Mouse (Mus musculus): ENCODE measurements at regions not wholly inside any gene's neighbourhood (a gene's known extent, or its start where the extent isn't known, plus 50 kb on each side); places are given as distances from the start of the nearest gene placed in this dataset.

DNA sequence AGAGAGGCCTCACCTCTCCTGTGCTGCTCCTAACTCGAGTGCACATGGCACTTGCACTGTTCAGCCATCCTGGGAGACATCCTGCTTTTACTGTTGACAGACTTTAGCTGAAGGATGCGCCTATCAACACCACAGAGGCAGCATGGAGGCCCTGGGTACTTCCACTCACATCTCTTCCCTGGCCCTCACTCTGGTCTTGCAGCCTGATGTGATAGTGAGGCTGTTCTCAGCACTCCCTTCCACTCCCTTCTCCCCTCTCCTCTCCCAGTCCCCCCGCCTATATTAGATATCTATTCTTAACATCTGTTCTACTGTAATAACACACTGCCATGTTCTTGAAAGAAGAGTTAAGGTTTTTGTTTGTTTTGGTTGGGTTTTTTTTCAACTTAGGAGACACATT lies 50.2 kb upstream of the Bod1 start:
- H3K4me3 ChIP-seq (ENCODE audit: insufficient read depth, low read length) = no peak overlapping the region
- no peak overlapping the region for H3K27ac ChIP-seq (ENCODE audit: insufficient read depth, low read depth, low read length)
- TF ChIP-seq CTCF (IDR thresholded peaks at IDR 0.05; ENCODE audit: low read depth, low read length) (no peak), POLR2A (IDR thresholded peaks at IDR 0.05; ENCODE audit: borderline replicate concordance, low read depth, low read length) (no peak)
- H3K4me1 ChIP-seq (ENCODE audit: control insufficient read depth, insufficient read depth, low read length) = peaks cover 27% of the 10 kb centered on the region

DNA sequence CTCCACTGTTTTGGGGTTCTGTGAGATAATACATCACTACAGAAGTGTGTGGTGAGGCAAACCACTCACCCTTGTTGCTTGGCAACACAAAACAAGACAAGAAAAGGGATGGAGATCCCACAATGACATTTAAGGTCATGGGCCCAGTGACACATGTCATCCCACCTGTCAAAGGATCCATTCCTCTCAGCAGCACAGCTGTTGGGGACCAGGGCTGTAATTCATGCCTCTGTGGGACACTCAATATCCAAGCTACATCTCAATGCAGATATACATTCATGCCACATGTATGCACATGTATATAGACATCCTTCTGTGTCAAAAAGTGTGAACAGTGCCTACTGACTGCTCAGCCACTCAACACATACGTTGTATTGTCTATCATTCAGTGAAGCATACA lies 52.8 kb upstream of the Bod1 start:
- TF ChIP-seq POLR2A (IDR thresholded peaks at IDR 0.05; ENCODE audit: borderline replicate concordance, low read depth, low read length) (no peak), CTCF (IDR thresholded peaks at IDR 0.05; ENCODE audit: low read depth, low read length) (no peak)
- Histone ChIP-seq H3K27ac (ENCODE audit: insufficient read depth, low read depth, low read length) (no peak overlapping the region), H3K4me1 (ENCODE audit: control insufficient read depth, insufficient read depth, low read length) (peaks cover 8% of the 10 kb centered on the region)

DNA sequence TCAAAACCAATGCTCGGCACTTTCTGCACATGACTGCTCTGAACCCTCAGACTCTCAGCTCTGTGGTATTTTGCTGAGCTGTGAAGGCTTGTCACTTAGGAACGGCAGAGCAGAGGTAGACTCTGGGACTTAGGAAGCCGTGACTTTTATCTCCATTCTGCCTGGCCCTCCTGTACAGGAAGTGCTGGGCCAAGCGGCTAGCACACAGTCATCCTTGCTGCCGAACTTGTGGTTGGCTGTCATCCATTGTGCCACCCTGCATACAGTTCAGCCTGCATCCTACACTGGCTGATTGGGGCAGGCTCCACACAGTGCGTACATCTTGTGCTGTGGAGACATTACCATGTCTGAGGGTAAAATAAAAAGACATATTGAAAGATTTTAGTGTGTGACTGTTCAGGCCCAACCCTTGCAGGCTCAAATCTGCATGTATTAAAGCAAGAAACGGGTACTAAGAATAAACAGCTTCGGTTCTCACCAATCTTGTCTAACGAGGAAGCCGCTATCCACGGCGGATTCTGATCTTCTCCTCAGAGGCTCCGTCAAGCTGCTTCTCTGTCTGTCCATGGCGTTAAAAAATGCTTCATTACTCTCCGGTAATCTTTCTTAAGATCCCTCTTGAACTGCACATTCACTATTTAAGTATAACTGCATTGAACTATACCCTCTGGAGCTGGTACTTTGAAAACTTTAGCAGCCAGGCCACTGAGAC lies 54.4 kb upstream of the Bod1 start:
- Histone ChIP-seq H3K4me3 (ENCODE audit: insufficient read depth, low read length) (no peak overlapping the region), H3K27ac (ENCODE audit: insufficient read depth, low read depth, low read length) (no peak overlapping the region), H3K4me1 (ENCODE audit: control insufficient read depth, insufficient read depth, low read length) (peaks cover 5% of the 10 kb centered on the region)
- no peak for TF ChIP-seq POLR2A (IDR thresholded peaks at IDR 0.05; ENCODE audit: borderline replicate concordance, low read depth, low read length)
- TF ChIP-seq CTCF (IDR thresholded peaks at IDR 0.05; ENCODE audit: low read depth, low read length) = no peak

More for the DNA sequence above, 52.8 kb upstream of the Bod1 start:
- no peak overlapping the region for H3K4me3 ChIP-seq (ENCODE audit: insufficient read depth, low read length)

DNA sequence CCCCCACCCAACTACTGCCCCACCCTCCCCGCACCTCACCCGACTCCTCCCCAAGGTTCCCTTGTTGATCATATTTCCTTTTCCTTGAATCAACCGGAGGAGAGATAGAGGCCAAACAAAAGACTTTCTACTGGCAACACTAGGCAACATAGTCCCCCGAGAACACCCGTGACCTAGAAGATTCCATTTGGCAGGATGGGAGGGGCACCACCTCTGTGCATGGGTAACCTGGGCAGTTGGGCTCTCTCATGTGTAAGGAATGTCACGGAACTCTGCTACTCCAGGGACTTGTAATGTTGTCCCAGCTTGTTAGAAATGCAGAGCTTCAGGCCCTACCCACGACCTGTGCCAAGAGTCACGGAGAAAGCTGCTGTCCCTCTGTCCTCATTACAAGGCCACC lies 55.6 kb upstream of the Bod1 start:
- H3K4me3 ChIP-seq (ENCODE audit: insufficient read depth, low read length) = no peak overlapping the region
- TF ChIP-seq POLR2A (IDR thresholded peaks at IDR 0.05; ENCODE audit: borderline replicate concordance, low read depth, low read length) = no peak
- TF ChIP-seq CTCF (IDR thresholded peaks at IDR 0.05; ENCODE audit: low read depth, low read length) = no peak
- H3K4me1 ChIP-seq (ENCODE audit: control insufficient read depth, insufficient read depth, low read length) = peaks cover under 1% of the 10 kb centered on the region
- H3K27ac ChIP-seq (ENCODE audit: insufficient read depth, low read depth, low read length) = no peak overlapping the region

DNA sequence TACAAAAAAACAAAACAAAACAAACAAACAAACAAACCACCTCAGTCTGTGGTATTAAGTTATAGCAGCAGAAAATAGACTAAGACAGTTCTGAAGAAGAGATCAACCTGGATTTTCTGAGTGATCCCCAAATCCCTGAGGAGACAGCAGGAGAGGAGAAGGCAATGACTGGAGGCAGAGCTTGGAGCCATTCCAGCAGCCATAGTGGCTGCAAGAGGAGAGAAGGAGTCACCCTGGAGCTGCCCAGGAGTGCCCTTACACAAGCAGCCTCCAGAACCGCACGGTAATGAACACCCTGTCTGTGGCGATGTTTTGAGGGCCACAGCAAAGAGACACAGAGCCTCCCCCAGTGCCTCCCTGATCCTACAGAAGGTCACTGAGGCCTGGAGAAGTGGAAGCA lies 58.0 kb upstream of the Bod1 start:
- no peak overlapping the region for H3K27ac ChIP-seq (ENCODE audit: insufficient read depth, low read depth, low read length)
- H3K4me3 ChIP-seq (ENCODE audit: insufficient read depth, low read length) = no peak overlapping the region
- peaks cover 23% of the 10 kb centered on the region for H3K4me1 ChIP-seq (ENCODE audit: control insufficient read depth, insufficient read depth, low read length)
- TF ChIP-seq POLR2A (IDR thresholded peaks at IDR 0.05; ENCODE audit: borderline replicate concordance, low read depth, low read length) (no peak), CTCF (IDR thresholded peaks at IDR 0.05; ENCODE audit: low read depth, low read length) (no peak)

DNA sequence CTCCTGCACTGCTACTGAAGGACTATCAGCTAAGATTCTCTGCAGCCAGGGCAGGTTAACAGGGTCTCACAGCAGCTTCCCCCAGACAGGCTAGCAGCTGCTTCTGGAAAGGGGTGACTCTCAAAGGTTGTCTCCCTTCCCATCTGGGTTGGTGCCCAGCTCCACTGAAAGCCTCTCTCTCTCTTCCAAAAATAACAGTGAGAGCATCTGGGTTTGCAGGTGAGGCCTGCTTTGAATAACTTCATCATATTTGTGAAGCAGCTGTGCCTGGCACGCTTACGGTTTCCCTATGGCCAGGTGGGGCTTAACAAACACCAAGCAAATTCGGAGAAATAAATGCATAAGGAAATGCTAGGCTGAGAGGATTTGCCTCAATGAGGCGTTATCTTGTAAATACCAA lies 58.5 kb upstream of the Bod1 start:
- H3K27ac ChIP-seq (ENCODE audit: insufficient read depth, low read depth, low read length) = no peak overlapping the region
- no peak for TF ChIP-seq CTCF (IDR thresholded peaks at IDR 0.05; ENCODE audit: low read depth, low read length)
- TF ChIP-seq POLR2A (IDR thresholded peaks at IDR 0.05; ENCODE audit: borderline replicate concordance, low read depth, low read length) = no peak
- peaks cover 27% of the 10 kb centered on the region for H3K4me1 ChIP-seq (ENCODE audit: control insufficient read depth, insufficient read depth, low read length)
- no peak overlapping the region for H3K4me3 ChIP-seq (ENCODE audit: insufficient read depth, low read length)

DNA sequence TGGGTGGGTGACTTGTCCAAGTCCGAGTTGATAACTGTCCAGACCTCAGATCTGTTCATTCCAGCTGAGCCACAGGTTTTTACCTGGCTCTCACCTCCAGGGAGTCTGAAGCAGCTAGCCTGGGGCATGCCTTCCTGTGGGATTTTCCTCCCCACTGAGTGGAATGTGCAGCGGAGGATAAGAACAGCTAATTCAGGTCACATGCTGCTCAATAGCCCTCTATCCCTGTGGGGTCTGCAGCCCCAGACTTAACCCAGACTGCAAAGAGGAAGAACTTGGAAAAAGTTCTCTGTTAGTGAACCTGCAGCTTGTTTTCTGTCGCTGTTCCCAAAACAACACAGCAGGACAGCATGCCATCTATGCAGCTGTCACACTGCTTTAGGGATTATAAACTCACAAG lies 59.0 kb upstream of the Bod1 start:
- Histone ChIP-seq H3K27ac (ENCODE audit: insufficient read depth, low read depth, low read length) (no peak overlapping the region), H3K4me3 (ENCODE audit: insufficient read depth, low read length) (no peak overlapping the region), H3K4me1 (ENCODE audit: control insufficient read depth, insufficient read depth, low read length) (peaks cover 32% of the 10 kb centered on the region)
- no peak for TF ChIP-seq CTCF (IDR thresholded peaks at IDR 0.05; ENCODE audit: low read depth, low read length)
- no peak for TF ChIP-seq POLR2A (IDR thresholded peaks at IDR 0.05; ENCODE audit: borderline replicate concordance, low read depth, low read length)

DNA sequence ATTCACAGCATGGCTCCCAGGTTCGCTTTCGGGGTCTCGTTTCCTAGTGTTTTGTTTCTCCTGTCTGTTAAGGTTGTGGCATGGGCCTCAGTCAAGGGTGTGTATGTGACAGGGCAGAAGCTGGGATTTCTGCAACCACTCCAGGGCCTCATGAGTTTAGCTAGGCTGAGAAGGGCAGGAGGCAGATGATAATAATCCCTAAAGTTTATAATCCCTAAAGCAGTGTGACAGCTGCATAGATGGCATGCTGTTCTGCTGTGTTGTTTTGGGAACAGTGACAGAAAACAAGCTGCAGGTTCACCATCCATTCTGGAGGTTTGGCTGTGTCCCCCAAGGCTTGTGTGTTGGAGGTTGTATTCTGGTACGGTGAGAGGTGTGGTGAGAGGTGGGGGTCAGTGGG lies 59.8 kb upstream of the Bod1 start:
- H3K4me1 ChIP-seq (ENCODE audit: control insufficient read depth, insufficient read depth, low read length) = peaks cover 38% of the 10 kb centered on the region
- no peak overlapping the region for H3K4me3 ChIP-seq (ENCODE audit: insufficient read depth, low read length)
- TF ChIP-seq CTCF (IDR thresholded peaks at IDR 0.05; ENCODE audit: low read depth, low read length) (no peak), POLR2A (IDR thresholded peaks at IDR 0.05; ENCODE audit: borderline replicate concordance, low read depth, low read length) (no peak)
- H3K27ac ChIP-seq (ENCODE audit: insufficient read depth, low read depth, low read length) = no peak overlapping the region

DNA sequence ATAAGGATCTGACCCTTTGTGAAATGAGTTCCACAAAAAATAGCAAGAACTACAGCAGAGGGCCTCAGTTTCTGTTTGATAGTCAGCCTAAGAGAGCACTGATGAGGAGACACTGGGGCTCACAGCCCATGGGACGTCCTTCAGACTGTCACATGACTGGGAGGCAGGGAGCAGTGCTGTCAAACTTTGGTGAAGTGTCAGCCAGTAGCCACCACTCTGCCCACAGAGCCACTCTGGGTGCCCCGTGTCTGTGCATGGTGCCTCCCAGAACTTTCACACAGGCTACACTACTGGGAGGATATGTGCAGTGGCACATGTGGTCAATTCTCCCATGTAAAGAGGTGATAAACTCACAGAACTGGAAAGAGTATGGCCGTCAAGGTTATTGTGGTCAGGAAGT lies 60.7 kb upstream of the Bod1 start:
- Histone ChIP-seq H3K27ac (ENCODE audit: insufficient read depth, low read depth, low read length) (peak overlapping the region; percentile 9), H3K4me3 (ENCODE audit: insufficient read depth, low read length) (no peak overlapping the region), H3K4me1 (ENCODE audit: control insufficient read depth, insufficient read depth, low read length) (peaks cover 43% of the 10 kb centered on the region)
- TF ChIP-seq CTCF (IDR thresholded peaks at IDR 0.05; ENCODE audit: low read depth, low read length) (no peak), POLR2A (IDR thresholded peaks at IDR 0.05; ENCODE audit: borderline replicate concordance, low read depth, low read length) (no peak)

DNA sequence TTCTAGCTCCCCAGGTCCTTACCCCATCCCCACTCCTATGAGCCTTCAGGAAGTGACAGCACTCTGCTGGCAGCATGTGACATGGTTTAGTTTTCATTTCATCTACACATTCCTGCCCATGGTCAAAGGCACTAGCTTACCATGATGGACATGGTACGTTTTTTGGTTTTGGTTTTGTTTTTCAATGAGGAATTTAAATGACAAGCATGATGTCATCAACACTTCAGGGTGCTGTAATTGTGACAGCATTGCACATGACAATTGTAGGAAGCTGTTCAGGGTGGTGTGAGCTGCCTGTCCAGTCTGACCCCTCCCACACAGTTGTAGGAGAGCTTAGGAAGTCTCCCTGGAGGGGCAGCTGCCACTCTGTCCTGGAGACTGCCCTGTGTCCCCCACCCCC lies 61.3 kb upstream of the Bod1 start:
- H3K27ac ChIP-seq (ENCODE audit: insufficient read depth, low read depth, low read length) = peak overlapping the region; percentile 65
- H3K4me3 ChIP-seq (ENCODE audit: insufficient read depth, low read length) = no peak overlapping the region; the same call in 1 of the 2 replicates
- TF ChIP-seq CTCF (IDR thresholded peaks at IDR 0.05; ENCODE audit: low read depth, low read length) (no peak), POLR2A (IDR thresholded peaks at IDR 0.05; ENCODE audit: borderline replicate concordance, low read depth, low read length) (no peak)
- H3K4me1 ChIP-seq (ENCODE audit: control insufficient read depth, insufficient read depth, low read length) = peaks cover 43% of the 10 kb centered on the region
